Mouse (Mus musculus): ENCODE measurements around the gene Tomm70a. TPM values are rescaled to one million over a fixed set of nuclear protein-coding genes. Genes with fewer than 3 reads are reported as not detected.

The Tomm70a gene
- 77.1 and 83.1 TPM in 2 replicates for total RNA-seq (2017)

GRCm38 (mm10) chr16:57120913-57121815 lies at the start of gene Tomm70a:
TSS of gene Tomm70a (plus strand) at chr16:57121703.
- peak; percentile 96 for ATAC-seq (replicated peaks; ENCODE audit: low read depth, poor library complexity, severe bottlenecking)

- ATAC-seq (replicated peaks; ENCODE audit: low read depth, poor library complexity, severe bottlenecking) = no peak
Observed at GRCm38 (mm10) chr16:57075986-57076385, 45.5 kb upstream of the Tomm70a start.

GRCm38 (mm10) chr16:57079577-57079976 lies 41.9 kb upstream of the Tomm70a start:
- ATAC-seq (replicated peaks; ENCODE audit: low read depth, poor library complexity, severe bottlenecking) = no peak

GRCm38 (mm10) chr16:57092460-57092859 lies 29.0 kb upstream of the Tomm70a start:
- ATAC-seq (replicated peaks; ENCODE audit: low read depth, poor library complexity, severe bottlenecking) = peak; percentile 98

- ATAC-seq (replicated peaks; ENCODE audit: low read depth, poor library complexity, severe bottlenecking) = no peak
Observed at GRCm38 (mm10) chr16:57092911-57093605, 28.4 kb upstream of the Tomm70a start.

- no peak for ATAC-seq (replicated peaks; ENCODE audit: low read depth, poor library complexity, severe bottlenecking)
Observed at GRCm38 (mm10) chr16:57098468-57099144, 22.9 kb upstream of the Tomm70a start.

- no peak for ATAC-seq (replicated peaks; ENCODE audit: low read depth, poor library complexity, severe bottlenecking)
Observed at GRCm38 (mm10) chr16:57099572-57100237, 21.8 kb upstream of the Tomm70a start.

GRCm38 (mm10) chr16:57101174-57101573 lies 20.3 kb upstream of the Tomm70a start:
- ATAC-seq (replicated peaks; ENCODE audit: low read depth, poor library complexity, severe bottlenecking) = no peak

- ATAC-seq (replicated peaks; ENCODE audit: low read depth, poor library complexity, severe bottlenecking) = no peak
Observed at GRCm38 (mm10) chr16:57106185-57106960, 15.1 kb upstream of the Tomm70a start.

- peak; percentile 56; the same call in 1 of the 2 replicates for ATAC-seq (replicated peaks; ENCODE audit: low read depth, poor library complexity, severe bottlenecking)
Observed at GRCm38 (mm10) chr16:57116066-57116465, 5.4 kb upstream of the Tomm70a start.

GRCm38 (mm10) chr16:57117562-57117961 lies 3.9 kb upstream of the Tomm70a start:
- no peak for ATAC-seq (replicated peaks; ENCODE audit: low read depth, poor library complexity, severe bottlenecking)

- no peak for ATAC-seq (replicated peaks; ENCODE audit: low read depth, poor library complexity, severe bottlenecking)
Observed at GRCm38 (mm10) chr16:57121816-57122415, 413 bp downstream of the Tomm70a start.

- ATAC-seq (replicated peaks; ENCODE audit: low read depth, poor library complexity, severe bottlenecking) = no peak
Observed at GRCm38 (mm10) chr16:57122682-57123445, 1.4 kb downstream of the Tomm70a start.

- ATAC-seq (replicated peaks; ENCODE audit: low read depth, poor library complexity, severe bottlenecking) = no peak
Observed at GRCm38 (mm10) chr16:57126268-57126667, 4.8 kb downstream of the Tomm70a start.

GRCm38 (mm10) chr16:57127825-57128224 lies 6.3 kb downstream of the Tomm70a start:
- ATAC-seq (replicated peaks; ENCODE audit: low read depth, poor library complexity, severe bottlenecking) = no peak

- ATAC-seq (replicated peaks; ENCODE audit: low read depth, poor library complexity, severe bottlenecking) = peak; percentile 72
Observed at GRCm38 (mm10) chr16:57130752-57131400, 9.4 kb downstream of the Tomm70a start.

GRCm38 (mm10) chr16:57131544-57131943 lies 10.0 kb downstream of the Tomm70a start:
- ATAC-seq (replicated peaks; ENCODE audit: low read depth, poor library complexity, severe bottlenecking) = no peak

GRCm38 (mm10) chr16:57132326-57132725 lies 10.8 kb downstream of the Tomm70a start:
- ATAC-seq (replicated peaks; ENCODE audit: low read depth, poor library complexity, severe bottlenecking) = peak; percentile 63

Data from common myeloid progenitor, adult 5-6 weeks (primary cell).